Mouse (Mus musculus) leukemia stem cell, adult 10-12 weeks (primary cell): ENCODE results near the gene Syt6. TPM values are rescaled to one million over a fixed set of nuclear protein-coding genes. Genes with fewer than 3 reads are reported as not detected.

Experiments
- polyA plus RNA-seq: library from polyadenylated mRNA; stranded (reverse); fragments of >175 nt; gene quantifications from 2 replicates; pipeline ENCODE4 v1.2.3, GENCODE M21; 2012; ENCODE audit warnings: low replicate concordance

Gene Syt6
- polyA plus RNA-seq, result not detected in 2 replicates

GRCm38 (mm10) chr3:103575156-103575892, at the start of gene Syt6:
TSS of gene Syt6 (plus strand) at chr3:103575231.

DNA sequence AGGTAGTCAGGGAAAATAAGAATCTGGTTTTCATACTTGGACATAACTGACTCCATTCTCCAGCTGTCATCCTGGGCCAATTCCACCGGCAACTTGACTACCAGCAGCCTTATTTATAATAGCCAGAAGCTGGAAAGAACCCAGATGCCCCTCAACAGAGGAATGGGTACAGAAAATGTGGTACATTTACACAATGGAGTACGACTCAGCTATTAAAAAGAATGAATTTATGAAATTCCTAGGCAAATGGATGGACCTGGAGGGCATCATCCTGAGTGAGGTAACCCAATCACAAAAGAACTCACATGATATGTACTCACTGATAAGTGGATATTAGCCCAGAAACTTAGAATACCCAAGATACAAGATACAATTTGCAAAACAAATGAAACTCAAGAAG, 70.9 kb downstream of the Syt6 start, which contains the start of gene Atg4a-ps:
Gene Atg4a-ps (minus strand): TSS at position 101 of the 400 bp plus-strand sequence.

Other genes with a start within 250 kb of the Syt6 start
- not detected in 2 replicates for gene Atg4a-ps, start 70.8 kb downstream of the Syt6 start, polyA plus RNA-seq
- gene Olfml3, start 162.8 kb downstream of the Syt6 start, polyA plus RNA-seq, result 0.19 and 1.0 TPM in 2 replicates
- not detected in 2 replicates for gene Gm10964, start 164.1 kb downstream of the Syt6 start, polyA plus RNA-seq
- gene Hipk1, start 216.3 kb downstream of the Syt6 start, polyA plus RNA-seq, result 67.1 and 72.3 TPM in 2 replicates
- gene Dclre1b, start 234.2 kb downstream of the Syt6 start, polyA plus RNA-seq, result 4.0 and 13.4 TPM in 2 replicates
- 1.3 and 2.4 TPM in 2 replicates for gene Ap4b1, start 234.3 kb downstream of the Syt6 start, polyA plus RNA-seq
- gene Gm43064, start 234.3 kb downstream of the Syt6 start, polyA plus RNA-seq, result 0.32 and 1.7 TPM in 2 replicates